Mouse (Mus musculus) intestine, embryonic 14.5 days (tissue): Measurements from ENCODE around the gene Calu. TPM values are rescaled to one million over a fixed set of nuclear protein-coding genes. Genes with fewer than 3 reads are reported as not detected.
A peak's percentile ranks its signal among the peaks of the same experiment; 100 is the strongest.

Experiments used
- ATAC-seq: fragments of 200-750 bp; cut with Nextera tagmentation; replicated peaks from 2 replicates; pipeline ENCODE4 v1.8.0; 2017; ENCODE audit warnings: low read depth, moderate number of reproducible peaks, moderate TSS enrichment, moderate library complexity; ENCODE audit not compliant: low FRiP score, low TSS enrichment
- DNase-seq: peaks from one replicate; pipeline ENCODE4 v3.0.0-alpha.2; 2018; ENCODE audit warnings: low spot score
- H3K27ac ChIP-seq: fragments of 300-500 bp; sonication (generic); 2 replicates; pipeline ENCODE4 v1.5.1; 2014; ENCODE audit warnings: low read depth, mild to moderate bottlenecking, control low read depth
- H3K27me3 ChIP-seq: fragments of 300-500 bp; sonication (generic); replicated peaks from 2 replicates; pipeline ENCODE4 v1.6.1; 2014; ENCODE audit warnings: low read length, control low read depth; ENCODE audit not compliant: control insufficient read depth, insufficient read depth
- H3K36me3 ChIP-seq: fragments of 300-500 bp; sonication (generic); 2 replicates; pipeline ENCODE4 v1.6.1; 2014; ENCODE audit warnings: low read length, control low read depth; ENCODE audit not compliant: control insufficient read depth, insufficient read depth
- H3K4me1 ChIP-seq: fragments of 300-500 bp; sonication (generic); replicated peaks from 2 replicates; pipeline ENCODE4 v1.6.1; 2014; ENCODE audit warnings: low read length, control low read depth, mixed read lengths; ENCODE audit not compliant: control insufficient read depth, insufficient read depth
- H3K4me2 ChIP-seq: fragments of 300-500 bp; sonication (generic); 2 replicates; pipeline ENCODE4 v1.6.1; 2014; ENCODE audit warnings: low read length
- H3K4me3 ChIP-seq: fragments of 300-500 bp; sonication (generic); 2 replicates; pipeline ENCODE4 v1.5.1; 2014; ENCODE audit warnings: low read depth, low read length, control low read depth, mixed read lengths
- H3K9ac ChIP-seq: fragments of 300-500 bp; sonication (generic); 2 replicates; pipeline ENCODE4 v1.6.1; 2014; ENCODE audit warnings: mild to moderate bottlenecking, low read length
- H3K9me3 ChIP-seq: fragments of 300-500 bp; sonication (generic); 2 replicates; pipeline ENCODE4 v1.6.1; 2016; ENCODE audit warnings: low read length, control low read depth; ENCODE audit not compliant: control insufficient read depth
- WGBS: fragments of 180-500 bp; shearing (Covaris S2); extraction: QIAGEN DNeasy Blood & Tissue Kit; methylation state at CpG from one replicate; pipeline ENCODE4 v1.1.7; 2014; 5-methylcytosine and 5-hydroxymethylcytosine counted together
- polyA plus RNA-seq: library from polyadenylated mRNA; unstranded; fragments of >200 nt; fragmentation: Nextera tagmentation; extraction: Ambion mirVana; gene quantifications from 2 replicates; pipeline ENCODE4 v1.2.1, GENCODE M21; 2014

Gene Calu
- 331 and 354 TPM in 2 replicates for polyA plus RNA-seq

DNA sequence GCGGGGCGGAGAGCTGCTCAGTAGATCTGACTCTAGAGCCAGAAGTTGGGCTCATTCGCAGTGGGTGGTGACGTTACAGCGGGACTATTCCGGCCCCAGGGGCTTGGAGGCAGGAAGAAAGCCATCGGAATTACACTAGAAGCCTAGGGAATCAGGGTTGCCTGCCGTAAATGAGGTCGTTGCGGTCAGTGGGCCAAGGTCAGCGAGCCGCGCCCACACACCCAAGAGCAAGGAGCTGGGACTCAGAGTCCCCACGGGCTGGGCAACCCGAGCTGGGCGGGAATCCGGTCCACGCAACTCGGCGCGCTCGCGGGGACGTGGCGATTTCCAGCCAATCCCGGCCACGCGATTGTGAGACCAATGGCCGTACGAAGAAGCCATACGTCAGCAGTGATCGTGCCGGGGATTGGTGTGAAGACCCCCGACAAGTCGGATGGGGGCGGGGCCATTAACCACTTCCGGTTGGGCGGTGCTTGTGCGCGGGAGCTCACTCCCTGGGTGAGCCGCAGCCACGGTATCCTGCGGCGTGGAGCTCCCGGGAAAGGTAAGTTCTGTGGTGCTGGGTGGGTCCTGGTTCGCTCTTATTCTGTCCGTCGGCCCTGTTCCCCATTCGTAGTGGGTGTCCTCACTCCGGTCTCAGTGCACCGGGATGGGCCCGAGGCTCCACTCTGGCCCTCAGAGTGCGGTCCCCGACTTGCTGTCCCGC lies at the start of gene Calu:
Calu (plus strand) TSS at position 405 of the 706 bp plus-strand sequence.
- WGBS, result under 1% methylated on average over 55 of the region's 55 CpGs
- H3K36me3 ChIP-seq, result no peaks in the 10 kb centered on the region
- peak within 1 kb of the TSS; percentile 88 for H3K4me2 ChIP-seq
- ATAC-seq, result peak; percentile 99
- H3K4me3 ChIP-seq, result peak within 1 kb of the TSS; percentile 94
- H3K9ac ChIP-seq, result peak within 1 kb of the TSS; percentile 97
- no peaks in the 10 kb centered on the region for H3K9me3 ChIP-seq
- H3K27ac ChIP-seq, result peak within 1 kb of the TSS; percentile 93
- DNase-seq, result peak; percentile 100
- no peaks in the 10 kb centered on the region for H3K27me3 ChIP-seq
- peaks cover 16% of the 10 kb centered on the region; the same call in 1 of the 2 replicates for H3K4me1 ChIP-seq

DNA sequence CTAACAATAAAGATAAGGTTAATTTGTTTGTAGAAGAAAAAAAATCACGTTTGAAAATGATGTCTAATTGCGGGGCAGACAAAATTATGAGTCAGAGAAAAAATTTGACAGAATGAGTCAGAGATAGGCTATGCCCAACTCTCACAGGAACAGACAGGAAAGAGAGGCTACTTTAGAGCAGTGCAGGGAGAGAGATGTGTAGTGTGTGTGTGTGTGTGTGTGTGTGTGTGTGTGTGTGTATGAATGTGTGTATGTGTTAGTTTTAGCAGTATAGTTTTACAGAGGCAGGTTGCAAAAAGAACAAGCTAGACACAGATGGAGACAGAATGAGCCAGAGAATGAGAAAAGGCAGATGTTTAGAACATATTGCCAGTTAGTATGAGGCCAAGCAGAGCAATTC lies 48.8 kb upstream of the Calu start:
- no peak overlapping the region for H3K27ac ChIP-seq
- H3K4me2 ChIP-seq, result no peak overlapping the region
- DNase-seq, result no peak
- no peak overlapping the region for H3K9ac ChIP-seq
- no peaks in the 10 kb centered on the region for H3K4me1 ChIP-seq
- no peaks in the 10 kb centered on the region for H3K27me3 ChIP-seq
- no peaks in the 10 kb centered on the region for H3K9me3 ChIP-seq
- no peaks in the 10 kb centered on the region for H3K36me3 ChIP-seq
- H3K4me3 ChIP-seq, result no peak overlapping the region
- ATAC-seq, result no peak
- 54% methylated on average over 2 of the region's 2 CpGs for WGBS

DNA sequence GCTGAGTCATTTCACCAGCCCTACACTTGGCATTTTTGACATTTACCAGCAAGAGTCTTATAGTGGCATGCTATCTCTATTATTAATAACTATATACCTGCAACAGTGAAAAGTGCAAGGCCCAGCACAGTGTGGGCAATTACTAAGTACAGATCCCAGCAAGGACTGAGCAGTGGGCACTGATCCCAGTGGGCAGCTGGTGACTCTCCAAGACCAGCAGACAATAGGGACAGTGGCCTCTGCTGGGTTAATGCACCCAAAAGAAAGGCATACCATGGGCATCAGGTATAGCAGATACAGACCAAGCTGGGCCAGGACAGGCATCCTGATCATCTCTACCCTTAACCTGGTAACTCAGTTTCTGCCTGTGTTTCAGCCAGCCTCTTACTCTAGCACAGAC lies 44.6 kb upstream of the Calu start:
- H3K36me3 ChIP-seq, result no peaks in the 10 kb centered on the region
- H3K9me3 ChIP-seq, result no peaks in the 10 kb centered on the region
- no peak overlapping the region for H3K27ac ChIP-seq
- no peak overlapping the region for H3K4me2 ChIP-seq
- H3K4me3 ChIP-seq, result no peak overlapping the region
- no peaks in the 10 kb centered on the region for H3K27me3 ChIP-seq
- DNase-seq (no peak), ATAC-seq (no peak)
- no peaks in the 10 kb centered on the region for H3K4me1 ChIP-seq
- H3K9ac ChIP-seq, result no peak overlapping the region

DNA sequence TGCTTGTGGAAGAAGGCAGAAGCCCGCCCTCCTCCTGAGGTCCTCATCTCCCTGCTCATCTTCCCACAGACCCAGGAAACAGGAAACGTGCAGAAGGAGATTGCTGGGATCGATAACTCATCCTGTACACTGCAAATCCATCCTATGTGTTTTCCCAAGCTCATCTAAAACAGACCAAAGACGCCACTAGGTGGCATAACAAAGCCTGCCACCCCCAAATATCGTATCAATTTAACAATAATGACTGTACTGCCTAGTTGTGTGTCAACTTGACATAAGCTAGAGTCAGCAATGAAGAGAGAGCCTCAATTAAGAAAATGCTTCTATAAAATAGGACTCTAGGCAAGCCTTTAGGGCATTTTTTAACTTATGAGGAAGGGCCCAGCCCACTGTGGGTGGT lies 44.1 kb upstream of the Calu start:
- Histone ChIP-seq H3K4me3 (no peak overlapping the region), H3K36me3 (no peaks in the 10 kb centered on the region), H3K4me2 (no peak overlapping the region), H3K4me1 (no peaks in the 10 kb centered on the region), H3K27me3 (no peaks in the 10 kb centered on the region), H3K9me3 (no peaks in the 10 kb centered on the region), H3K9ac (no peak overlapping the region), H3K27ac (no peak overlapping the region)
- ATAC-seq (no peak), DNase-seq (no peak)
- WGBS, result 35% methylated on average over 5 of the region's 5 CpGs

DNA sequence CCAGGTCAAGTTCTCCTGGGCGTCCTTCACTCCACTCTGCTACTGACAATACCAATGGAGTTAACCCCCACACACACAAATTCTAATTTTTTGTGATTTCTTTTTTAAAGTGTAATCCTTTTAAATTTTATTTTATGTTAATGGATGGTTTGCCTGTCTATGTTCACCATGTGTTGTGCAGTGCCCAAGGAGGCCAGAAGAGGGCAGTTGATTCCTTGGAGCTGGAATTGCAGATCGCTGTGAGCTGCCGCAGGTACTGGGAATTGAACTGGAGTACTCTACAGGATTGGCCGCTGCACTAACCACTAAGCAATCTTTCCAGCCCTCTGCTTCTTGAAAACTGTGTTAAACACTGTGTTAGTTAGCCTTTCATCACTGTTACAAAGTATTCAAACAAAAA lies 42.4 kb upstream of the Calu start:
- ATAC-seq (no peak), DNase-seq (no peak)
- Histone ChIP-seq H3K27me3 (no peaks in the 10 kb centered on the region), H3K9me3 (no peaks in the 10 kb centered on the region), H3K4me1 (no peaks in the 10 kb centered on the region), H3K9ac (no peak overlapping the region), H3K4me3 (no peak overlapping the region), H3K27ac (no peak overlapping the region), H3K4me2 (no peak overlapping the region), H3K36me3 (no peaks in the 10 kb centered on the region)
- 93% methylated on average over 4 of the region's 4 CpGs for WGBS

DNA sequence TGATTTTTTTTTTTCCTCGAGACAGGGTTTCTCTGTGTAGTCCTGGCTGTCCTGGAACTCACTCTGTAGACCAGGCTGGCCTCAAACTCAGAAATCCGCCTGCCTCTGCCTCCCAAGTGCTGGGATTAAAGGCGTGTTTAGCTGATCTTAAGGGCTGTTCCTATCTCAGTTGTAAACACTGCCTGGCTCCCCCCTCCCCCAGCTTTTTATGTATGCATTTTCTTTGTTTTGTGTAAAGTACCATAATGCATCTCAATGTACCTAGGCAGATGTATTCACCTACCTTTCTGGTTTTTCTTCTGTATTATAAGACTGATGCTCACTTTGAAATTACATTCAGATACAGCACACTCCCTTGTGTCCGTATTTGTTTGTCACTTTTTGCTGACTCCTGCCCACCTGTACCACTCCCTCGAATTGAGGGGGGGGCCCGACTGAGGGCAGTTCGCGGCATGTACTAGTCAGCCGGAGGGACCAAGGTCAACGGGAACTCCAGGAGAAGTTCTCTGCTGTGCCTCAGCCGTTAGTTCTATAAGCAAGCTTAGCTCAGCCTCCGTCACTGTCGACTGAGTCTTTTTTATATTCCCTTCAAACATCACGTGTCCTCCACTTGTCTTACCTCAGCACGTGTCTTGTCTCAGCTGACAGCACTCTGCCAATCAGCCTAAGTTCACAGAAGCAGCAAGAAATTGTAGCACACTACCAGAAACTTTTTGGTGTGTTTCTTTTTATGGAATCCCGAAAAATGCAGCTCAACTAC lies 38.8 kb upstream of the Calu start:
- Histone ChIP-seq H3K4me3 (no peak overlapping the region), H3K9me3 (no peaks in the 10 kb centered on the region), H3K9ac (no peak overlapping the region), H3K36me3 (no peaks in the 10 kb centered on the region), H3K27ac (no peak overlapping the region), H3K27me3 (no peaks in the 10 kb centered on the region), H3K4me2 (no peak overlapping the region), H3K4me1 (no peaks in the 10 kb centered on the region)
- WGBS, result 84% methylated on average over 16 of the region's 16 CpGs
- ATAC-seq, result no peak
- DNase-seq, result no peak

DNA sequence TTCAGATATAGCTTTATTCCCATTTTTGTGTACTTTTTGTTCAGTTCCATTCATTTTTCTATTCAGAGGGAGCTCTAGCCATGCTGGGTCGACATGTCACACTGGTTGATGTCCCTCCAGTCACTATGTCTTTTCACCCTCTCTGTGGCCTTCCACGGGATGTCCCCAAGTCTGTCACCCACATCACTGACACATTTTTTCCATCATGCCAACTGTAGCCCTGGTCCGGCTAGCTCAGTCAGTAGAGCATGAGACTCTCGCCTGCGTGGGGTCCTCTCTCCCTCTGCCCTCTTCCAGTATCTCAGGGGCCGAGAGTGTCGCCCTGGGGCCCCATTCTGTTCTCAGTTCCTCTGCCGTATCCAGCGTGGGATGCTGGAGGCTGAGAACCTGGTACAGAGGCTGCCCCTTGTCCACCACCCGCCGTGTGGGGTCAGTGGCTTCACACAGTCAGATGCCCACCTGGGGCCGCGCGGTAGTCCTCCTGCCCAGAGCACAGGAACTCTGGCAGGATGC lies 34.1 kb upstream of the Calu start:
- DNase-seq, result no peak
- no peaks in the 10 kb centered on the region for H3K36me3 ChIP-seq
- no peak overlapping the region for H3K27ac ChIP-seq
- no peak for ATAC-seq
- H3K4me3 ChIP-seq, result no peak overlapping the region
- H3K9ac ChIP-seq, result no peak overlapping the region
- no peak overlapping the region for H3K4me2 ChIP-seq
- no peaks in the 10 kb centered on the region for H3K9me3 ChIP-seq
- WGBS, result 72% methylated on average over 14 of the region's 14 CpGs
- H3K4me1 ChIP-seq, result no peaks in the 10 kb centered on the region; the same call in 1 of the 2 replicates
- H3K27me3 ChIP-seq, result no peaks in the 10 kb centered on the region

DNA sequence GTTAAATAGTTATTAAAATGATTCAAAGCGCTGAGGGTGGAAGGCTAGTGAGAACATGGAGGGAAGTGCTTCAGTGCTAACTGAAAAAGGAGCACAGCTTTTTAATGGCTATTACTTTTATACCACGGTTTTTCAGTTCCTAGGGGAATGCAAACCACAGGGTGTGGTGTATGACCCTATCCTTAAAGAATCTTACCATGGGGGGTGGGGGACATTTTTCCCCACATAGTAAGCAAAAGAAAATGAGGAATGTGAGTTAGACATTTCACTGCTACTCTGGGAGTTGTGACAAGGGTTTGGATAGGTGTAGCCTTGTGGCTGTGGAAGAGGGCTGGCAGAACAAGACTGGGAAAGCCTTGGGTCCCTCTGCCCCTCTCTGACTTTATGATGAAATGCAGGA lies 30.6 kb upstream of the Calu start:
- Histone ChIP-seq H3K9me3 (no peaks in the 10 kb centered on the region), H3K9ac (no peak overlapping the region), H3K4me3 (no peak overlapping the region), H3K4me2 (no peak overlapping the region), H3K27ac (no peak overlapping the region), H3K36me3 (no peaks in the 10 kb centered on the region), H3K4me1 (no peaks in the 10 kb centered on the region; the same call in 1 of the 2 replicates), H3K27me3 (no peaks in the 10 kb centered on the region)
- 68% methylated on average over 2 of the region's 2 CpGs for WGBS
- ATAC-seq (no peak), DNase-seq (no peak)
